Comparison of ENCODE assay signal across 16 mouse cellular contexts in the genomic region with DNA sequence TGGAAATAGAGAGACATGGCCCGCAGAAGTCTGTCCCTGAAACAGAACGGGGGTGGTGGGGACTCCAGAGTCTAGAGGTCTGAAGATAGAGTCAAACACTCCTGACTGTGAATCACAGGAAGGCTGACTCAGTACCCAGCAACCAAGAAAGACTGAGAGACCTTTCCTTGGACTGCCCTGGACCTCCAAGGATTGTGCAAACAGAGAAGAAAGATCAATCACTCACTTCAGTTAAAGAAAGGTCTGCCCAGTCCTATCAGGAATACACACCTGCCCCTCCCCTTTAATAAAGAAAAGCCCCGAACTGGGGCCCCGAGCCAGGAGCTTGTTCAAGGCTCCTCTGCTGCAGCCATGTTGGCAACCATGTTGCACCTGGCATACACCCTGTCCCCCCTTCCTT.
"Had no signal": no experiment of that assay in that cellular context is flagged by ENCODE, and none has a peak within 500 bp of the region (broad histone marks: within the 10 kb centered on the region; RNA-seq: fewer than 3 reads in every experiment).

No protein-coding gene starts in this region.

- DNase-seq: kidney, adult 2 months; kidney, postnatal 25 days; layer of hippocampus, postnatal 36 days; lung, embryonic 14.5 days; lung, postnatal 10 days; lung, postnatal 4 days; right cerebral cortex, adult 18-20 months; thymus, postnatal 4 days had no signal

- H3K9me3 ChIP-seq: kidney, embryonic 15.5 days; limb, embryonic 15.5 days; liver, embryonic 12.5 days; megakaryocyte, embryonic 14.5 days; midbrain, embryonic 15.5 days; neural tube, embryonic 13.5 days had no signal

- ATAC-seq: intestine, embryonic 16.5 days; liver, embryonic 12.5 days; midbrain, embryonic 15.5 days had no signal

- H3K4me3 ChIP-seq: kidney, embryonic 15.5 days; limb, embryonic 15.5 days; liver, embryonic 12.5 days; megakaryocyte, embryonic 14.5 days; midbrain, embryonic 15.5 days; neural tube, embryonic 13.5 days had no signal

- H3K9ac ChIP-seq: kidney, embryonic 15.5 days; limb, embryonic 15.5 days; liver, embryonic 12.5 days; lung, embryonic 14.5 days; midbrain, embryonic 15.5 days; neural tube, embryonic 13.5 days had no signal

- H3K27me3 ChIP-seq: kidney, embryonic 15.5 days; limb, embryonic 15.5 days; midbrain, embryonic 15.5 days; neural tube, embryonic 13.5 days had no signal

- H3K27ac ChIP-seq: kidney, embryonic 15.5 days; limb, embryonic 15.5 days; liver, embryonic 12.5 days; midbrain, embryonic 15.5 days; neural tube, embryonic 13.5 days had no signal

- H3K4me2 ChIP-seq: kidney, embryonic 15.5 days; limb, embryonic 15.5 days; liver, embryonic 12.5 days; lung, embryonic 14.5 days; midbrain, embryonic 11.5 days; midbrain, embryonic 15.5 days; neural tube, embryonic 13.5 days had no signal

- H3K36me3 ChIP-seq: kidney, embryonic 15.5 days; limb, embryonic 15.5 days; liver, embryonic 12.5 days; midbrain, embryonic 15.5 days; neural tube, embryonic 13.5 days had no signal
